Mouse (Mus musculus): ENCODE measurements around the gene Gm45021.

GRCm38 (mm10) chr6:48539860-48540259 is 49.5 kb upstream of the Gm45021 start:
- TF ChIP-seq POLR2A (IDR thresholded peaks at IDR 0.05; ENCODE audit: extremely low read depth, insufficient read depth, low read length): no peak
- no peak for TF ChIP-seq CTCF (IDR thresholded peaks at IDR 0.05; ENCODE audit: extremely low read depth, insufficient read depth, low read length)
